Mouse (Mus musculus) G1E (cell line): ENCODE results near the gene 4930470P17Rik. TPM values are rescaled to one million over a fixed set of nuclear protein-coding genes. Genes with fewer than 3 reads are reported as not detected.

Experiments
- ATAC-seq: 2 replicates; pipeline ENCODE4 v1.8.0; 2016; ENCODE audit warnings: mild to moderate bottlenecking; ENCODE audit not compliant: insufficient number of reproducible peaks, poor library complexity, low FRiP score, severe bottlenecking; ENCODE audit errors: extremely low read depth
- DNase-seq: peaks from one replicate; pipeline ENCODE4 v3.0.0; 2012; ENCODE audit warnings: low spot score
- H3K27me3 ChIP-seq: 2 replicates; pipeline ENCODE4 v1.6.1; 2012; ENCODE audit warnings: mild to moderate bottlenecking, low read length, inconsistent platforms; ENCODE audit not compliant: insufficient read depth
- H3K36me3 ChIP-seq: replicated peaks from 2 replicates; pipeline ENCODE3; 2012; ENCODE audit warnings: mild to moderate bottlenecking, inconsistent platforms
- H3K4me1 ChIP-seq: 2 replicates; pipeline ENCODE4 v1.6.1; 2012; ENCODE audit warnings: low read depth, low read length, inconsistent platforms, mixed read lengths; ENCODE audit not compliant: insufficient read depth
- H3K4me3 ChIP-seq: 2 replicates; pipeline ENCODE4 v1.5.1; 2012; ENCODE audit warnings: low read depth, mild to moderate bottlenecking, inconsistent platforms, low read length, moderate library complexity, mixed read lengths
- H3K9me3 ChIP-seq: replicated peaks from 2 replicates; pipeline ENCODE4 v1.6.1; 2012; ENCODE audit warnings: inconsistent platforms
- CTCF ChIP-seq: IDR thresholded peaks from 2 replicates; pipeline ENCODE4 v1.5.1; 2012; ENCODE audit warnings: low read depth, low read length, inconsistent platforms, mixed read lengths
- GATA1 ChIP-seq: IDR thresholded peaks from 2 replicates; pipeline ENCODE4 v1.6.1; 2012; ENCODE audit warnings: borderline replicate concordance, low read length, inconsistent platforms, mixed read lengths
- GATA2 ChIP-seq: IDR thresholded peaks from 2 replicates; pipeline ENCODE4 v1.6.1; 2012; ENCODE audit warnings: low read depth, low read length, inconsistent platforms, borderline replicate concordance
- POLR2AphosphoS5 ChIP-seq: IDR thresholded peaks from 2 replicates; pipeline ENCODE4 v1.6.1; 2012; ENCODE audit warnings: low read depth, low read length, inconsistent platforms; ENCODE audit not compliant: insufficient replicate concordance
- TAL1 ChIP-seq: conservative IDR thresholded peaks from 2 replicates; pipeline ENCODE4 v1.6.1; 2012; ENCODE audit warnings: low read depth, low read length, inconsistent platforms, mixed read lengths
- polyA plus RNA-seq: library from polyadenylated mRNA; stranded (reverse); fragments of >175 nt; gene quantifications from 2 replicates; pipeline ENCODE4 v1.2.3, GENCODE M21; 2012
- total RNA-seq, 2 experiments: library from RNA; stranded (forward) in 1 of 2; stranded (reverse) in 1 of 2; fragments of 200-1000 nt in 1 of 2; fragments of >200 nt in 1 of 2; fragmentation: Nextera tagmentation in 1 of 2; gene quantifications; 2 replicates each; pipeline ENCODE4 v1.2.3; 2014 to 2017

Gene 4930470P17Rik
- total and polyA plus RNA-seq, 3 experiments: not detected

DNA sequence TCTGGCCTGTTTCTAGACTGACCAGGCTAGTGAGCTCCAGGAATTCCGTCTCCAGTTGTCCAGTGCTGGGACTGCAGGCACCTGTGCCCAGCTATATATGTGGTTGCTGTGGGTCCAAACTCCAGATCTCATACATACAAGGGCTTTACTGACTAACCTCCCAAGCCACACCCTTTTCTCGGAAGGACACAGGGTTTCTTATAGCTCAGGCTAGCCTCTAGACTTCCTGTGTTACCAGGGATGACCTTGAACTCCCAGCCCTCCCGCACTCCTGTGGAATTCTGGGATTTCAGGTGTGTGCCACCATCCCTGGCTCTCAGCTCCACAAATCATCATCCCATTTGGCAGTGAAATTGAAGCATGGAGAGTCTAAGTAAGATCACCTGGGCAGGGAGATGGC lies 71.6 kb downstream of the 4930470P17Rik start:
- Histone ChIP-seq H3K4me3 (no peak overlapping the region), H3K36me3 (no peaks in the 10 kb centered on the region), H3K27me3 (no peaks in the 10 kb centered on the region), H3K4me1 (no peaks in the 10 kb centered on the region), H3K9me3 (peaks cover 46% of the 10 kb centered on the region)
- no peak for TF ChIP-seq POLR2AphosphoS5
- no peak for TF ChIP-seq CTCF
- no peak for TF ChIP-seq GATA2
- no peak for TF ChIP-seq TAL1
- no peak for DNase-seq
- ATAC-seq: no peak

DNA sequence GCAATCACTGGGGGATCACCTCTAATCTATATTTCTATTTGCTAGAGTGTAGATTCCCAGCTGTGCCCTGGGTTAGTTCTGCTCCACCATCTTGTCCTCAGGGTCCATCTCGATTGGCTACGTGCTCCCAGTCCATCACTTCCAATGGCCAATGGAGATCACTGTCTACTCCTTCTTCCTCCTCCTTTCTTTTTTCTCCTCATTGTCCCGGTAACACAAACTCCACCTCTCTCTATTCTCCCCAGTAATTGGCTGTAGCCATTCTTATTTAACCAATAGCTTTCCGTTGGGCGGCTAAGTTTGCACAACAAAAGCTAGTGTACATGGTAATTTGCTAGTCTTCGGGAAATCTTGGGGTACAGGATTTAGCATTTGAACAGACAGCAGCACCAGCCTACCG lies 72.1 kb downstream of the 4930470P17Rik start:
- Histone ChIP-seq H3K4me3 (no peak overlapping the region), H3K9me3 (peaks cover 46% of the 10 kb centered on the region), H3K4me1 (no peaks in the 10 kb centered on the region), H3K27me3 (no peaks in the 10 kb centered on the region), H3K36me3 (no peaks in the 10 kb centered on the region)
- ATAC-seq (no peak), DNase-seq (no peak)
- TF ChIP-seq GATA1 (no peak), POLR2AphosphoS5 (no peak), GATA2 (no peak), CTCF (no peak), TAL1 (no peak)

Other genes with a start within 250 kb of the 4930470P17Rik start
- gene Bcas1, start 174.2 kb downstream of the 4930470P17Rik start, total RNA-seq (2014; fragmentation: Nextera tagmentation): not detected in 2 replicates
- 0.06 and 0.55 TPM in 2 replicates for gene Bcas1, start 174.2 kb downstream of the 4930470P17Rik start, total RNA-seq (2017)
- gene Bcas1, start 174.2 kb downstream of the 4930470P17Rik start, polyA plus RNA-seq: not detected in 2 replicates
- 41.2 and 42.6 TPM in 2 replicates for gene Pfdn4, start 105.6 kb downstream of the 4930470P17Rik start, total RNA-seq (2014; fragmentation: Nextera tagmentation)
- gene Pfdn4, start 105.6 kb downstream of the 4930470P17Rik start, total RNA-seq (2017): 79.9 and 87.9 TPM in 2 replicates
- gene Pfdn4, start 105.6 kb downstream of the 4930470P17Rik start, polyA plus RNA-seq: 6.1 and 7.5 TPM in 2 replicates
- 0.19 TPM in 1 of 2 replicates, not detected in the other for gene Cyp24a1, start 104.9 kb downstream of the 4930470P17Rik start, total RNA-seq (2014; fragmentation: Nextera tagmentation)
- not detected in 2 replicates for gene Cyp24a1, start 104.9 kb downstream of the 4930470P17Rik start, total RNA-seq (2017)
- not detected in 2 replicates for gene Cyp24a1, start 104.9 kb downstream of the 4930470P17Rik start, polyA plus RNA-seq
- not detected in 2 replicates for gene Dok5, start 129.8 kb upstream of the 4930470P17Rik start, total RNA-seq (2014; fragmentation: Nextera tagmentation)
- 0.06 and 0.11 TPM in 2 replicates for gene Dok5, start 129.8 kb upstream of the 4930470P17Rik start, total RNA-seq (2017)
- not detected in 2 replicates for gene Dok5, start 129.8 kb upstream of the 4930470P17Rik start, polyA plus RNA-seq